Mouse (Mus musculus): ENCODE results near the gene Sept3. TPM values are rescaled to one million over a fixed set of nuclear protein-coding genes. Genes with fewer than 3 reads are reported as not detected.
A peak's percentile ranks its signal among the peaks of the same experiment; 100 is the strongest.

Gene Sept3
- polyA plus RNA-seq, 1 experiment from 2014 or later = 111 TPM

DNA sequence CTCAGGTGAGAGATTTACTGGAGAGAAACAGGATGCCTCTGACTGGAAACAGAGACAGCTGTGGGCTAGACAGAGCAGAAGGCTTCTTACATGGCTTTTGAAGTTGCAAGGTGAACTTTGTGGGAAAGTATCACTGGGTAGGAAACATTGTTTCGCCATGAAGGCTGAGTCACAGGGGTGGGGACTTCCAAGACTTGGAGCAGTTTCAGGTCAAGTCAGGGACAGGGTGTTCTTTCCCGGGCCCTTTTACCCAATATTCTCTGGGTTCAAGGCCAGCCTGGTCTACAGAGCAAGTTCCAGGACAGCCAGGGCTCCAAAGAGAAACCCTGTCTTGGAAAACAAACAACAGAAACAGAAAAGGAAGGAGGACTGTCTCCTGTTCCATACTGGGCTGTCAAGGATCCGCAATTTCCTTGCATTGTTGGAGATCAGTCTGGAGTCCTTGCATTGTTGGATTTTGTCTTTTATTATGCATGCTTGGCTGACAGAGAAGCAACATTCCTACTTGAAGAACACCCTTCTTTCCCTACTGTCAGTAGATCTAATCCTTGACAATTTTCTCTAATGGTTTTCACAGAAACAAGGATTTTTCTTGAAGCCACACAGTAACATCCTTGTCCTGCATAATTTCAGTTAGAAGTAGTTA, 27.4 kb upstream of the Sept3 start:
- WGBS = 80% methylated on average over 3 of the region's 3 CpGs
- peaks cover 14% of the 10 kb centered on the region for H3K4me1 ChIP-seq (replicated peaks)
- no peak overlapping the region for H3K4me3 ChIP-seq

DNA sequence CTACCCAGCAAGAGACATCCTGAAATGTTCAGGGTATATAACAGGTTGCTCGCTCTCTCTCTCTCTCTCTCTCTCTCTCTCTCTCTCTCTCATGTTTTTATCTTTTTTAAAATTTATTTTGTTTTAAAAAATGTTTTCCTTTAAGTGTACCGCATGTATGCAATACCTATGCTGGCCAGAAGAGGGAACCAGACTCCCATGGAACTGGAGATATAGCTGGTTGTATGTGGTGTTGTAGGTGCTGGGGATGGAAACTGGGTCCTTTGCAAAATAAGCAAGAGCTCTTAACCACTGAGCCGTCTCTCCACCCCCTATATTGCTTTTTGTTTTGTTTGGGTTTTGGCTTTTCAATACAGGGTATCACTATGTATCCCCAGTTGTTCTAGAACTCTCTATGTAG, 23.1 kb upstream of the Sept3 start:
- WGBS = 93% methylated on average over 3 of the region's 3 CpGs

More for the DNA sequence above, 27.4 kb upstream of the Sept3 start:
- Histone ChIP-seq H3K27me3 (ENCODE audit: insufficient read depth, poor library complexity, severe bottlenecking) (peaks cover 3% of the 10 kb centered on the region; the same call in 1 of the 2 replicates), H3K9me3 (0 out of 2 replicates have a peak, but pooled peaks cover 7% of the 10 kb centered on the region), H3K27ac (no peak overlapping the region), H3K36me3 (no peaks in the 10 kb centered on the region)
- no peak for DNase-seq (ENCODE audit: low spot score)

GRCm38 (mm10) chr15:82252097-82252496, 22.6 kb upstream of the Sept3 start, which contains the start of gene 1500009C09Rik:
Gene 1500009C09Rik, plus strand, starts transcription at chr15:82252397.
- 93% methylated on average over 6 of the region's 6 CpGs for WGBS

More for the DNA sequence above, 23.1 kb upstream of the Sept3 start:
- Histone ChIP-seq H3K4me1 (replicated peaks) (peaks cover 21% of the 10 kb centered on the region), H3K27ac (no peak overlapping the region), H3K4me3 (no peak overlapping the region), H3K9me3 (0 out of 2 replicates have a peak, but pooled peaks cover 7% of the 10 kb centered on the region), H3K27me3 (ENCODE audit: insufficient read depth, poor library complexity, severe bottlenecking) (no peaks in the 10 kb centered on the region), H3K36me3 (no peaks in the 10 kb centered on the region)
- DNase-seq (ENCODE audit: low spot score) = no peak

DNA sequence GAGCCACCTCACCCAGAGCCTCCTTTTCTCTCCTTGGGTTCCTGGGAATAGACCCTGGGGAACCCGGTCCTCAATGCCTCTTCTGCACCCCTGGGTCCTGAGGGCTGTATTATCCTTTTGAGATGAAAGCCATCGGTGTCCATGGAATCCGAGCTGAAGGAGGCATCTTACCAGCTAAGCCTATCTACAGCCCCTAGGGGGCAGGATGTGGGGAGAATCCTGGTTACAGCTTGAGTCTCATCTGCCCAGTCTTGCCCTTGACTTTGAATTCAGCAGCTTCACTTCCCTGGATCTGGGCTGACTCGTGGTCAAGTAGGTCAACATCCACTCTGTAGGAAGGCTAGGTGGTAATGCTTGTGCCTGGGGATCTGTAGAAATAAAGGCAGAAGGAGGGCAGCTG, 19.4 kb upstream of the Sept3 start:
- no peaks in the 10 kb centered on the region for H3K36me3 ChIP-seq
- 53% methylated on average over 4 of the region's 4 CpGs for WGBS
- H3K27ac ChIP-seq = peak overlapping the region; percentile 62; the same call in 1 of the 2 replicates

More at GRCm38 (mm10) chr15:82252097-82252496, 22.6 kb upstream of the Sept3 start, which contains the start of gene 1500009C09Rik:
- no peak within 1 kb of the TSS for H3K4me3 ChIP-seq
- 0 out of 2 replicates have a peak, but pooled peaks cover 7% of the 10 kb centered on the region for H3K9me3 ChIP-seq
- DNase-seq (ENCODE audit: low spot score) = no peak
- no peak within 1 kb of the TSS for H3K27ac ChIP-seq
- H3K27me3 ChIP-seq (ENCODE audit: insufficient read depth, poor library complexity, severe bottlenecking) = no peaks in the 10 kb centered on the region
- peaks cover 25% of the 10 kb centered on the region for H3K4me1 ChIP-seq (replicated peaks)
- no peaks in the 10 kb centered on the region for H3K36me3 ChIP-seq

DNA sequence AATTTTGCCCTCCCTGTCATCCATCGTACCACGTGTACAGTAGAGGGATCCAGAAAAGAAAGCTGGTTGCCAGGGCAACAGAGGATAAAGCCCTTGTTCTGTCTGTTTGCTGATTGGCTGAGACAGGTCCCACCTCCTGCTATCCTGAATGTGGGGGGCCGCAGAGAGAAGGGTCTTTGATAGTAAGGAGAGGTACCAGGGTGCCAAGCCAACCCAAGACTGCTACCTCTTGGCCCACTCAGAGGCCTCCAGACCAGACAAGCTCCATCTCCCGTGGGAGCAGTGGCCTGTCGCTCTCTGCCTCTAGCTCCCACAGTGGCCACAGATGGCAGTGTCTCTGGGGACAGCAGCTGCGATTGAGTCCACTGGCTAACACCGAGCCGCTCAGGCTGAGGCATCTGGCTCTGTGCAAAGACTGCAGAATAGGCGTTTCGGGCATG, 18.7 kb upstream of the Sept3 start:
- Histone ChIP-seq H3K4me3 (peak overlapping the region; percentile 38), H3K27ac (peak overlapping the region; percentile 62), H3K4me1 (replicated peaks) (peaks cover 25% of the 10 kb centered on the region), H3K36me3 (no peaks in the 10 kb centered on the region), H3K9me3 (0 out of 2 replicates have a peak, but pooled peaks cover 7% of the 10 kb centered on the region), H3K27me3 (ENCODE audit: insufficient read depth, poor library complexity, severe bottlenecking) (peaks cover 15% of the 10 kb centered on the region; the same call in 1 of the 2 replicates)
- 18% methylated on average over 10 of the region's 10 CpGs for WGBS
- peak; percentile 61 for DNase-seq (ENCODE audit: low spot score)

More for the DNA sequence above, 19.4 kb upstream of the Sept3 start:
- DNase-seq (ENCODE audit: low spot score) = no peak
- H3K4me1 ChIP-seq (replicated peaks) = peaks cover 25% of the 10 kb centered on the region
- peaks cover 10% of the 10 kb centered on the region; the same call in 1 of the 2 replicates for H3K27me3 ChIP-seq (ENCODE audit: insufficient read depth, poor library complexity, severe bottlenecking)
- no peak overlapping the region for H3K4me3 ChIP-seq
- H3K9me3 ChIP-seq = 0 out of 2 replicates have a peak, but pooled peaks cover 7% of the 10 kb centered on the region

DNA sequence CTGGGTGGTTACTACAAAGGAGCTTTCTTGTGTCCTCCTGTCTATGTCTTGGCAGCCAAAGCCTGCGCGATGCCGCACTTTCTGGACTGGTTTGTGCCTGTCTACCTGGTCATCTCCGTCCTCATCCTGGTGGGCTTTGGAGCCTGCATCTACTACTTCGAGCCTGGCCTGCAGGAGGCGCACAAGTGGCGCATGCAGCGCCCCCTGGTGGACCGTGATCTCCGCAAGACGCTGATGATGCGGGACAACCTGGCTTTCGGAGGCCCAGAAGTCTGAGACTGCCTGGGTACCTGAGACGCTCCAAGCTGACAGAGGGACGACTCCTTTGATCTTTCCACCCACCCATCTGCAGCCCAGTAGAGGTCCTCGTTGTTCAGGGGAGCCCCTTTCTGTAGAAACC, 15.2 kb upstream of the Sept3 start:
- H3K36me3 ChIP-seq = no peaks in the 10 kb centered on the region
- no peaks in the 10 kb centered on the region for H3K9me3 ChIP-seq
- H3K4me3 ChIP-seq = no peak overlapping the region
- peaks cover 18% of the 10 kb centered on the region; the same call in 1 of the 2 replicates for H3K27me3 ChIP-seq (ENCODE audit: insufficient read depth, poor library complexity, severe bottlenecking)
- 13% methylated on average over 16 of the region's 16 CpGs for WGBS
- peak; percentile 80 for DNase-seq (ENCODE audit: low spot score)
- H3K4me1 ChIP-seq (replicated peaks) = peaks cover 23% of the 10 kb centered on the region
- no peak overlapping the region for H3K27ac ChIP-seq

DNA sequence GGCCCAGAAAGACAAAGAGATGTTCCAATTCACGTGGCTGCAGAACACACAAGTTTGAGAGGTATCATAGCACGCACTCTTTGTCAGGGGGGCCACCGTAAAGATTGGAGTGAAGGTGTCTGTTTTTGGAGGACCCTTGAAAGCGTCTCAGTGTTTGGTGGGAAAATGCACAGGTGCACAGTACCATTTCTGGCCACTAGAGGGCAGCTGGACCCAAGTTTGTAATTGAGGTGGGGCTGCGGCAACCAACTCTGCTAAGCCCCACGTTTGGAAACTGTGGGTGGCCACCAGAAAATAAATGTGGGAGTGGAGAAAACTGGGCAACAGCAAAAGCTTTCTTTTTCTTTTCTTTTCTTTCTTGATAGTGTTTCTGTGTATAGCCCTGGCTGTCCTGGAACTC, 8.3 kb upstream of the Sept3 start:
- Histone ChIP-seq H3K36me3 (no peaks in the 10 kb centered on the region), H3K27me3 (ENCODE audit: insufficient read depth, poor library complexity, severe bottlenecking) (peaks cover 13% of the 10 kb centered on the region), H3K4me1 (replicated peaks) (peaks cover 40% of the 10 kb centered on the region), H3K4me3 (no peak overlapping the region), H3K27ac (no peak overlapping the region), H3K9me3 (no peaks in the 10 kb centered on the region)
- DNase-seq (ENCODE audit: low spot score) = peak; percentile 71
- 19% methylated on average over 6 of the region's 6 CpGs for WGBS

DNA sequence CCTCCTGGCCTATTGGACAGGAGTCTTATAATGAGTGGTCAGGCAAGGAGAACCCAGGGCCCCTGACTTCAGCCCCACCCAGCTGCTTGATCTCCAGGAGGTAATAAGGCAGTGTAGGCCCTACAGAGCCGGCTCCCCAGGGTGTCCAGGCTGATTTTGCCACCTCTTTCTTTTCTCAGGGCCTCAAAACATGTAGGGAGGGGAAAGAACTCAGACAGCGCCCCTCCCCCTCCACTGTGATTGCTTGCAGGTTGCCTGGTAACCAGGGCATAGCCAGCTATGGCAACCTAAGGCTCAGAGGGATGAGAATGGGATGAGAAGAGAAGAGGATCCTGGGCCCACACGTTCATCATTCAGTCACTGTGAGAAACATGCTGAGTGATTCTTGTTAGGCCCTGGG, 6.5 kb upstream of the Sept3 start:
- Histone ChIP-seq H3K27ac (peak overlapping the region; percentile 80), H3K9me3 (no peaks in the 10 kb centered on the region)
- 11% methylated on average over 3 of the region's 3 CpGs for WGBS

DNA sequence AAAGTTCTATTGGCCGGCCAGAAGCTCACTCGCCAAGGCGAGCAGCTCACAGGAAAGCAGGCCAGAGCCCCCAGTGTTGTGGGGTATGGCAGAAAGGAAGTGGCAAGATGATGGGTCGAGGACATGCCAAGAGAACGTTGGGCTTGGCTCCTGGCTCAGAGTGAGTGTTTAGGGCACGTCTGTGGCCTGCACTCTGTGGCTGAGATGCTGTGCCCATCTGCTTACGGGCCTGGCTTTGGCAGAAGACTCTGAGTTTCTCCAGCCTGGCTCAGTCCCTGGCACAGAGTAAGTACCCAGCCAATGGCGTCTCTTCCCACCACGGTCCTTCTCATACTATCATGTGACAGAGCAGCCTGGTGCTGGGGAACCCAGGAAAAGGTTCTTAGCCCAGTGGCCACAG, 5.9 kb upstream of the Sept3 start:
- 86% methylated on average over 9 of the region's 9 CpGs for WGBS
- Histone ChIP-seq H3K4me3 (no peak overlapping the region), H3K9me3 (no peaks in the 10 kb centered on the region), H3K27ac (peak overlapping the region; percentile 80), H3K27me3 (ENCODE audit: insufficient read depth, poor library complexity, severe bottlenecking) (peaks cover 37% of the 10 kb centered on the region), H3K36me3 (no peaks in the 10 kb centered on the region), H3K4me1 (replicated peaks) (peaks cover 52% of the 10 kb centered on the region)
- no peak for DNase-seq (ENCODE audit: low spot score)

More for the DNA sequence above, 6.5 kb upstream of the Sept3 start:
- no peaks in the 10 kb centered on the region for H3K36me3 ChIP-seq
- peak; percentile 70 for DNase-seq (ENCODE audit: low spot score)
- H3K4me1 ChIP-seq (replicated peaks) = peaks cover 48% of the 10 kb centered on the region
- no peak overlapping the region for H3K4me3 ChIP-seq
- H3K27me3 ChIP-seq (ENCODE audit: insufficient read depth, poor library complexity, severe bottlenecking) = peaks cover 32% of the 10 kb centered on the region

DNA sequence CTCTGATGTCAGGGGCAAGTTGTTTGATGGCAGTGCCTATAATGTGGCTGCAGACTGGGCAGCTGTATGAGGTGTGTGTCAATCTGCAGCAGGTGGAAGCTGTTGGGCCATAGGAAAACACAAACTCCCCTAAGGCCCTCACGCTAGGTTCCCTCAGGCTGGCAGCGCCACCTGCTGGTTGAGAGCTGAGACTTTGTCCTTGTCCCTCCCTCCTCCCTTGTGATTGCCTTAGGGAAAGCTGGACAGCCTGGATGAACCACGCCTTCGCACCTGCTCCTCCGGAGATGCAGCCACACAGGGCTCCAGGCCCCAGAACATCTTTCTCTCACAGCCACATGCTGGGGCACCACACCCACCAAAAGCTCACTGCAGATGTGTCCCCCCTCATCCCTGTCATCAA, 3.5 kb upstream of the Sept3 start:
- 5% methylated on average over 5 of the region's 5 CpGs for WGBS
- peak overlapping the region; percentile 71 for H3K27ac ChIP-seq
- DNase-seq (ENCODE audit: low spot score) = peak; percentile 83
- H3K4me1 ChIP-seq (replicated peaks) = peaks cover 74% of the 10 kb centered on the region
- H3K4me3 ChIP-seq = no peak overlapping the region
- peaks cover 51% of the 10 kb centered on the region for H3K27me3 ChIP-seq (ENCODE audit: insufficient read depth, poor library complexity, severe bottlenecking)
- no peaks in the 10 kb centered on the region for H3K36me3 ChIP-seq
- H3K9me3 ChIP-seq = no peaks in the 10 kb centered on the region

GRCm38 (mm10) chr15:82272295-82272694, 2.4 kb upstream of the Sept3 start:
- Histone ChIP-seq H3K9me3 (no peaks in the 10 kb centered on the region), H3K36me3 (peaks cover 6% of the 10 kb centered on the region), H3K27me3 (ENCODE audit: insufficient read depth, poor library complexity, severe bottlenecking) (peaks cover 51% of the 10 kb centered on the region), H3K27ac (no peak overlapping the region), H3K4me1 (replicated peaks) (peaks cover 85% of the 10 kb centered on the region), H3K4me3 (no peak overlapping the region)
- DNase-seq (ENCODE audit: low spot score) = no peak
- 89% methylated on average over 6 of the region's 6 CpGs for WGBS

DNA sequence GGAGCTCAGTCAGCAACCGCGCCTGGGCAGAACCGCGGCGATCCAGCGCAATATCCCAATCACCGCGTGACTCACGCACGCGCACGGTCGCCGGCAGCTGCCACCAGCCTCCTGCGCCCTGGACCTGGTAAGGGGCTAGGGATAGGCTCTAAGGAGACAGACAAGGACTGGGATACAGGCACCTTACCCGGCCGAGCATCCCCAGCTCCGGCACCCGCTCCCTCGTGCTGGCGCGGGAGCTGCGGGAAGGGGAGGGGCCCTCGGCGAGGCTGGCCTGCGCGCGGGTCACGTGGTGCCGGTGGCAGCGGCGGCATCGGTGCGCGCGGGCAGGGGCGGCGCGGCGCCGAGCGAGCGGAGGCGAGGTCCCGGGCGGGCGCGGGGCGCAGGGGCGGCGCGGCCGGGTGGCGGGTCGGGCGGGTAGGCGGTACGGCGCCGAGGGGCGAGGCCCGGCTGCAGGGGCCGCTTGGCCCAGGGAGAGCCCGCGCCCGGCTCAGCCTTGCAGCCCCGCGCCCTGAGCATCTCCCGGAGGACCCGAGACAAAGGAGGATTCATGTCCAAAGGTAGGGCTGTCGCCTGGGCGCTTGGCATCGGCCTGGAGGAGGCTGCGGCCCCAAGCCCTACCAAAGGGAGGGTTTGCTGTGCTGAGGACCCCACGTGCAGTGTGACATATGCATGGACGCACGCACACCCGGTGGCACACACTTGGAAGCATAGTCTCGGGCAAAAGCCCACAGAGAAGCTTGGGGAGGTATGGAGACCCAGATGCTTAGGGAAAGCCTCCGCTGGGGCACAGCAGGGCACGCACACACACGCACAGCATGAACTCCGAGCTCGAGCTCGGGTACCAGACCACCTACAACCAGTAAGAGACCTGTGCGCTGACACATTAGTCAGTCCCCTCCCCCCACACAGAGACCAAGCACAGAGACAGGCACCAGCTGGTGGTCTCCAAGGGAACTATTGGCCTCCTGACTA, 521 bp downstream of the Sept3 start:
- peaks cover 66% of the 10 kb centered on the region for H3K4me1 ChIP-seq (replicated peaks)
- H3K9me3 ChIP-seq = no peaks in the 10 kb centered on the region
- WGBS = under 1% methylated on average over 86 of the region's 86 CpGs
- peaks cover 43% of the 10 kb centered on the region for H3K27me3 ChIP-seq (ENCODE audit: insufficient read depth, poor library complexity, severe bottlenecking)
- peak; percentile 80 for DNase-seq (ENCODE audit: low spot score)
- H3K4me3 ChIP-seq = peak overlapping the region; percentile 85
- H3K36me3 ChIP-seq = peaks cover 36% of the 10 kb centered on the region
- H3K27ac ChIP-seq = peak overlapping the region; percentile 97
